Mouse (Mus musculus) gastrocnemius, postnatal 14 days (tissue): Measurements from ENCODE around the gene 4930404N11Rik. TPM values are rescaled to one million over a fixed set of nuclear protein-coding genes. Genes with fewer than 3 reads are reported as not detected.

Source experiments
- DNase-seq: peaks from one replicate; pipeline ENCODE4 v3.0.0; 2021; ENCODE audit warnings: mixed read lengths
- intact Hi-C: fragments of 180-260 bp; cut with DNase I; formaldehyde crosslinking; loops from one replicate; pipeline ENCODE4 v1.15.1; 2025; ENCODE audit warnings: low total_unique reads
- total RNA-seq, 2 experiments: library from RNA; stranded (reverse); gene quantifications; 2 replicates each; pipeline ENCODE4 v1.2.3; 2021

4930404N11Rik gene
- total RNA-seq, 2 experiments from 2014 or later: 0.37 to 0.42 TPM

- intact Hi-C loops: no loop called here
- no peak for DNase-seq
Observed at GRCm38 (mm10) chr10:81360721-81361120, 4.9 kb downstream of the 4930404N11Rik start.

GRCm38 (mm10) chr10:81358841-81359240 is 6.8 kb downstream of the 4930404N11Rik start:
- intact Hi-C loops: no loop called here
- DNase-seq: no peak

GRCm38 (mm10) chr10:81358209-81358608 is 7.4 kb downstream of the 4930404N11Rik start:
- intact Hi-C loops: no loop called here
- DNase-seq: no peak

GRCm38 (mm10) chr10:81356991-81357844 is 8.4 kb downstream of the 4930404N11Rik start, which contains the start of gene Mfsd12:
Mfsd12 (plus strand) TSS chr10:81357491.
- DNase-seq: peak; percentile 94
- intact Hi-C loops: no loop called here

- DNase-seq: no peak
- intact Hi-C loops: no loop called here
Observed at GRCm38 (mm10) chr10:81356352-81356990, 9.1 kb downstream of the 4930404N11Rik start.

- no peak for DNase-seq
- intact Hi-C loops: no loop called here
Observed at GRCm38 (mm10) chr10:81355533-81355932, 10.1 kb downstream of the 4930404N11Rik start.

GRCm38 (mm10) chr10:81354738-81355477 is 10.7 kb downstream of the 4930404N11Rik start:
- intact Hi-C loops: loop anchor here (5.0 kb wide), 1 partner anchor 68 kb away; no protein-coding TSS in a partner anchor
- DNase-seq: no peak

- intact Hi-C loops: loop anchor here (5.0 kb wide), 1 partner anchor 64 kb away; no protein-coding TSS in a partner anchor
- no peak for DNase-seq
Observed at GRCm38 (mm10) chr10:81351678-81352291, 13.8 kb downstream of the 4930404N11Rik start.

- intact Hi-C loops: loop anchor here (5.0 kb wide), 1 partner anchor 63 kb away; no protein-coding TSS in a partner anchor
- DNase-seq: peak; percentile 100
Observed at GRCm38 (mm10) chr10:81350351-81351063, 15.1 kb downstream of the 4930404N11Rik start, which contains the start of gene Hmg20b. Hmg20b (minus strand) TSS chr10:81350480.

GRCm38 (mm10) chr10:81349961-81350350 is 15.7 kb downstream of the 4930404N11Rik start:
- DNase-seq: no peak
- intact Hi-C loops: loop anchor here (5.0 kb wide), 1 partner anchor 63 kb away; no protein-coding TSS in a partner anchor

GRCm38 (mm10) chr10:81349146-81349545 is 16.5 kb downstream of the 4930404N11Rik start:
- DNase-seq: no peak
- intact Hi-C loops: no loop called here

- no peak for DNase-seq
- intact Hi-C loops: no loop called here
Observed at GRCm38 (mm10) chr10:81346453-81347067, 19.1 kb downstream of the 4930404N11Rik start.

GRCm38 (mm10) chr10:81345162-81345534 is 20.5 kb downstream of the 4930404N11Rik start:
- no peak for DNase-seq
- intact Hi-C loops: no loop called here

- DNase-seq: no peak
- intact Hi-C loops: no loop called here
Observed at GRCm38 (mm10) chr10:81344421-81345161, 21.0 kb downstream of the 4930404N11Rik start.

GRCm38 (mm10) chr10:81342686-81343505 is 22.7 kb downstream of the 4930404N11Rik start, which contains the start of gene Gipc3:
Gipc3 (minus strand) TSS chr10:81343266.
- intact Hi-C loops: no loop called here
- no peak for DNase-seq

- intact Hi-C loops: no loop called here
- peak; percentile 73 for DNase-seq
Observed at GRCm38 (mm10) chr10:81341333-81341949, 24.2 kb downstream of the 4930404N11Rik start.
